Mouse (Mus musculus): Measurements from ENCODE around the gene Spaca3.

DNA sequence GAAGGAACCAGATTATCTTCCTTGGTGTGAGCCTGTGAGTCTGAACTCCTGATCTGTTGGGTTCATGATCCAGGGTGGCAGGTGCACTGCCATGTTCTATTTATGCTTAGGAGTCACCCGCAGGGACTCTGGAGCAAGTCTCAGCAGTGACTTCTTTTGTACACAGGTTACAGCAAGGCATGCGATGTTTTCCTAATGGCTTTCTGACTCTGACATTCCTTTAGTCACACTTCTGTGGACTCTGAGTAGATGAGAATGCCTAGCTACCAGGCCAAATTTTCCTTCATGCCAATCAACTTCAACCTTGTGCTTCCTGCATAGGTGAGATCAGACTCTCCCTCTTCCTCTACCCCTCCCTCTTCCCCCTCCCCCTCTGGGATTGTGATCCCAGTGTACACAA, 22.8 kb upstream of the Spaca3 start:
- no peak for TF ChIP-seq POLR2A (IDR thresholded peaks at IDR 0.05; ENCODE audit: insufficient read depth, low read length)
- no peak for TF ChIP-seq EP300 (IDR thresholded peaks at IDR 0.05; ENCODE audit: insufficient read depth, low read depth, low read length)
- no peak for TF ChIP-seq CTCF (IDR thresholded peaks at IDR 0.05; ENCODE audit: low read depth, low read length)
